Mouse (Mus musculus) cerebellum, adult 9-10 months (tissue): Measurements from ENCODE around the gene Prr13.

ENCODE experiments used
- DNase-seq: peaks from one replicate; pipeline ENCODE4 v3.0.0; 2022

Prr13 gene

DNA sequence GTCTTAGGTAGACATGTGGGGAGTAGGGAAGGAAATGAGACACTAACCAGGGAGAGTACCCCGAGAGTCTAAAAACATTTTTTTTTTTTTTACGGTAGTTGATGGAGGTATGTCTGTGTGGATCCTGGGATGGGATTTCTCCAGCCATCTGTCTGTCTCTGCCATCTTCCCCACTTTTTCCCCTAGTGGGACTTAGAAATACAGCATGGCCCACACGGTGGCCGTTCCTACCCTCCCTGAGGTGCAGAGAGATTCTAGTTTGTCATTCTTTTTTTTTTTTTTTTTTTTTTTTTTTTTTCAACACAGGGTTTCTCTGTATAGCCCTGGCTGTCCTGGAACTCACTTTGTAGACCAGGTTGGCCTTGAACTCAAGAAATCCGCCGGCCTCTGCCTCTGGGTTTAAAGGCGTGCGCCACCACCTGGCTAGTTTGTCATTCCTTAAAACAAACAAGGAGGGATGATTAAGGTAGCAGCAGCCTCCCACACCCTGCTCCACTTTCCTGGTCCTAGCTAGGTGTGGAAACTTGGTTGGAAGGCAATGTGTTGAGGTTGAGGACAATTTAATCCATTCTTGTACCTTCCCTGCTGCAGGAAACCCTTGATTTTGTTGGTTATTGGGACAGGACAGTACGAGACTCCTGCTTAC lies 2.7 kb downstream of the Prr13 start:
- DNase-seq, result no peak

DNA sequence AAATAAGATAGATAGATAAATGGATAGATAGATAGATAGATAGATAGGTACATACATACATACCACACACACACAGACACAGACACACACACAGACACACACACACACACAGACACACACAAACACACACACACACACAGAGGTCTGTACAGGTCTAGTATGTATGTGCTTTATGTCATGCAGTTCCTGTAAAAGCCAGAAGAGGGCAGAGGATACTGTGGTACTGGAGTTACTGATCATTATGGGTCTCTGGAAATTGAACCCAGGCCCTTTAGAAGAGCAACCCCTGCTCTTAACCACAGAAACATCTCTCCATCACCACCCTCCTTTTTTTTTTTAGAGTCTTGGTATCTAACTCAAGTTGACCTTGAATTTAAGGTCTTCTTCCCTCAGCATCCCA lies 4.8 kb downstream of the Prr13 start:
- DNase-seq, result peak; percentile 52

DNA sequence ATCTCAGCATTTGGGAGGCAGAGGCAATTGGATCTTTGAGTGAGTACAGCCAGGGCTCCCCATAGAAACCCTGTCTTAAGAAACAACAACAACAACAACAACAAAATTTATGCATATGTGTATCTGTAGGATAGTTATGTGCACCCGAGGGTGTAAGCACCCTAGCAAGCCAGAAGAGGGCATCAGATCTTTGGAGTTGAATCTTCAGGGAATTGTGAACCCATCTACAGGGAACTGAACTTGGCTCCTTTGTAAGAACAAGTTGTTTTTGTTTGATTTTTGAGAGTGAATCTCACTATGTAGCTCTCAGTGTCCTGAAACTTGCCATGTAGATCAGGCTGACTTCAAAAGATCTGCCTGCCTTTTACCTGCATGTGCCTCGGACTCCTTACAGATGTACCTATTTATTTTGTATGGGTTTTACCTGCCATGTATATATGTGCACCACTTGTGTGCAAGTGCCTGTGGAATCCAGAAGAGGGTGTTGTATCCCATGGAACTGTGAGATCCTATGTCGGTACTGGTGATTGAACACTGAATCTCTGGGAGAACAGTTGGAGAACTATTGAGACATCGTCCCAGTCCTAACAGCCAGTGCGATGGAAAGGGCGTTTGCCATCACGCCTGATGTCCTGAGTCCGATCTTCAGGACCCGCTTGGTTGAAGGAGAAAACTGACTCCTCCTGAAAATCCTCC lies 10.0 kb downstream of the Prr13 start:
- peak; percentile 43 for DNase-seq

DNA sequence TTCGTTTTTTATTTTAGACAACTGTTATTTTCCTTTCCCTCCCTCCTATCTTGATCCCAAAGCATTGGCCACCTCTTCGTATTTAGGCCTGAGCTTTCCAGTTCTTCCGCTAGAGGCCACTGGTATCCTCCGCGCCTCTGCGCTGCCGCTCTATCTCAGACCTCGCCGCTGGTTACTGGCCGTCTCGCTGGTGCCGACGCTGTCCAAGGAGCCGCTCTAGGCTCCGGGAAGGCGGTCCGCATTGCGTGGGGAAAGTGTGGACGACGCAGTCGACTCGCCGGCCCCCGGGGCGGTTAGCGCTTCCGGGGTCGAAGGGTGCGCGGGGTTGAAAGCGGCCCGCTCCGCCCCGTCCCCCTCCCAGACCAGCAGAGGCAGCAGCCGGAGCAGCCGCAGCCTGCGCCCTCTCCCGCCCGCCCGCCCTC lies 11.4 kb downstream of the Prr13 start, which contains the start of gene Pcbp2:
Pcbp2 (plus strand) TSS at position 357 of the 422 bp plus-strand sequence.
- DNase-seq, result peak; percentile 96

DNA sequence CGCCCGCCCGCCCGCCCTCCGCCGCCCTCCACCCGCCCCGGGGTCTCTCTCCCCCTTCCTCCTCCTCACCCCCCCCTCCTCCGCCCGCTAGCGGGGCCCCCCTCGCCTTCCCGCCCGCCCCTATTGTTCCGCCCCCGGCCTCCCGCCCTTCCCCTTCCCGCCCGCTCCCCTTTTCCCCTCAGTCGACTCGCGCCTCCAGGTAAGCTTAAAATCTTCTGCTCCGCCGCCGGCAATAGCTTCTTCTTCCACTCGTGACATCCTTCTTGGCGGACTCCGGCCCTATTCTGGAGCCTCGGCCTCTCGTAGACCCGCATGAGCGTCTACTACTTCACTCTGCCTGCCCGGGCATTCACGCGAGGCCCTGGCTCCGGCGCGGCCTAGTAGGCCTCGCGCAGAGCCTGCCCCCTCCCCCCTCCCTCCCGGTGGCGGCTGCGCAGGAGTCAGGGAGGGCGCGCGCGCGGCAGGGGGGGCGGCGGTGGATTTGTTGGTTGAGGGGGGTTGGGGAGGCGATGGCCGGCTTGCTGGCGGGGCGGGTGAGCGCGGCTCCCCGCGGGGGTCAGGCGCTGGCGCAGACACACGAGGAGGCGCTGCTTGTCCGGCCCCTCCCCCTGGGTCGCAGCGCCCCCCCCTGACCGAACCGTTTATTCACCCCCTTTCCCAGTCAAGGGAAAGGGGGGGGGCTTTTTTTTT lies 11.9 kb downstream of the Prr13 start:
- peak; percentile 86 for DNase-seq

DNA sequence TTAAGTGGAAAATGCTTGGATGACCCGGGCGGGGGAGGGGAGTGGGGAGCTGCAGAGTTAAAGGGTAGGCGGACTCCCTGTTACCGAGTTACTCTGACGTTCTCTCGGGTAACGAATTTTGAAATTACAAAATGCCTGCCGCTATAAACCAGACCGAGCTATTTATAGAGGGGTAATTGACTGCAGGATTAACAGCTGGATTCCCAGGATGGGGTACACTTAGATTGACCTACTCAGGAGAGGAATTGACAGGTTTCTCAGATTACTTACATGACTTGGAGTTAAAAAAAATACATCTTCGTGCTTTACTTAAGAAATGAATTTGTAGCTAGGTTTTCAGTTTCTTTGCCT lies 12.4 kb downstream of the Prr13 start:
- peak; percentile 62 for DNase-seq

DNA sequence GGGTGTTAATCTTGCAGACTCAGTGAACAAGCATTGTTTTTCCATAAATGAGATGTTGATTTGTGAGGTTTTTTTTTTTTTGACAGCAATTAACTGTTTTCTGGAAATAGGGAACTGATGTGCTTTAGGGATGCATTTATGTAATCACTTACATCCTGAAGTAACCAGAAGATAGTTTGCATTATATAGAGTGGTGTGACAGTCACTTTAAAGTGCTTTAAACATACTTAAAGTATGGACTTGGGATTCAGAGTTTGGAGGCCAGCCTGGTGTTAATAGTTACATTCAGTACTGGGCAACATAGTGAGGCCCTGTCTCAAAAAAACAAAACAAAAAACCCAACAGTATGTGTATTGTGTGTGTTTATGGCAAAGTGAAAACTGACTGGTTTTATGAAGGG lies 12.9 kb downstream of the Prr13 start:
- DNase-seq, result peak; percentile 39

DNA sequence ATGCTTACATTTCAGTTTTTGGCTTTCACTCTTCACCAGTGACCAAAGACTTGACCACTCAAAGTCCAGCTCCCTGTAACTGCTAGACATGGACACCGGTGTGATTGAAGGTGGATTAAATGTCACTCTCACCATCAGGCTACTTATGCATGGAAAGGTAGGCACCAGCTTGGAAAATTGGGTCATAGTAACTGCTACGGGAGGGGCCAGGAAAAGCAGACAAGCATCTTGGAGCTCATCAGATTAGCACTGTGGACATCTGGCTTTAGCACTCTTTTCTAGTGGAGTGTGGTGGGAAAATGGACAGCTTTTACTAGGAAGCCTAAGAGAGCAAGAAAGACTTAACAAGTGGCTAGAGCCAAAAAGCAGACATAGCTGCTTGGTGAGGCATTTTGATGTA lies 14.4 kb downstream of the Prr13 start:
- peak; percentile 52 for DNase-seq

DNA sequence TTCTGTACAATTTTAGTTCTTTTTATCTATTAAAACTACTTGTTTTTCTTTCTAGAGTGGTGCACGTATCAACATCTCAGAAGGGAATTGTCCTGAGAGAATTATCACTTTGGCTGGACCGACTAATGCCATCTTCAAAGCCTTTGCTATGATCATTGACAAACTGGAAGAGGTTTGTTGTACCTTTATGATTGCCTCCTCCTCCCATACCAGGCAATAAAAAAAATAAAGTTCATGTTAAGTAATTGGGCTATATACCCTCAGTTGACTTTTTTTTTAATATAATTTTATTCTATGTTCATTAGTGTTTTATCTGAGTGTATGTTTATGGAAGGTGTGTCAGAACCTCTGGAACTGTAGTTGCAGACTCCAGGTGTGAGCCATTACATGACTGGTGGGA lies 15.7 kb downstream of the Prr13 start:
- no peak for DNase-seq

DNA sequence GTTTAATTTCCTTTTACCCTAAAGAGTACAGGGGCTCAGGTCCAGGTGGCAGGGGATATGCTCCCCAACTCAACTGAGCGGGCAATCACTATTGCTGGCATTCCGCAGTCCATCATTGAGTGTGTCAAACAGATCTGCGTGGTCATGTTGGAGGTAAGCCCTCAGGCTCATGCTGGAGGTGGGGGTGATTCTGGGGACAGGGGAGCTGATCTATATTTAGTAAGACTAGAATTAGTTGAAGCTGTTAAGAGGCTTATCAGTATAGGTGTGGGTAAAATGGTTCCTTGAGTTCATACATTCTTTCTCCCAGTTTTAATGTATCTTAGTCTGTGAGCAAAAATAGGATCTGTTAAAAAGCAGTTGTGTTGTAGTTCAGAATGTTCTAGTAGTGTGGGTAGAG lies 24.3 kb downstream of the Prr13 start:
- no peak for DNase-seq

DNA sequence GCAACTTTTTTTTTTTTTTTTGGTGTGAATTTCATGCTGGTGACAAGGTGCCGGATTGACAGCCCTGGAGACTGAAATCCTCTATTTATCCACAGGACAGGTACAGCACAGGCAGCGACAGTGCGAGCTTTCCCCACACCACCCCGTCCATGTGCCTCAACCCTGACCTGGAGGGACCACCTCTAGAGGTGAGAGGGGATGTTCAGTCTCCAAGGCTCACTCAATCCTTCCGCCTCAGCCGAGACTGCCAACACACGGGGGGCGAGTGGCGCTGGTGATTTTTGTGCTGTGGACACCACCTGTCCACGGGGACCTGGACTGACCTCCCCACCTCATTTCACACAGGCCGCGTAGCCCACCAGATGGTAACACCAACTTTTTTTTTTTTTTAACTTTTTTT lies 27.0 kb downstream of the Prr13 start:
- no peak for DNase-seq

DNA sequence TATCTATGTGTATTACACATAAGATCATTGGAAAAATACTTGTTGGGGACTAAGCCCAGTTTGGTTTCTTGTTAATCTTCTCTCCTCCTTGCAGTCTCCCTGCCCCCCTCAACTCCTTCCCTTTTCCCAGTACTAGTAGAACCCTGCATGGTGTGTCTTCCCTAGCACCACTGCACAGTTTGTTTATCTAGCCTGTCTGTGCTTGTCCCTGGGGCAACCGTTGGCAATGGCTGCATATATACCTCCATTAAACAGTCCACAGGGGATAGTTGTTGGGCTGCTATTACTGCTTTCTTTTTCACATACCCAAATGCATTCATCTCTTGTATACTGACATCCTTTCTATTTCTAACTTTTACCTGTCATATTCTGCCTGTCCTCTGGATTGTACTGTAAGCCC lies 28.8 kb downstream of the Prr13 start:
- no peak for DNase-seq

DNA sequence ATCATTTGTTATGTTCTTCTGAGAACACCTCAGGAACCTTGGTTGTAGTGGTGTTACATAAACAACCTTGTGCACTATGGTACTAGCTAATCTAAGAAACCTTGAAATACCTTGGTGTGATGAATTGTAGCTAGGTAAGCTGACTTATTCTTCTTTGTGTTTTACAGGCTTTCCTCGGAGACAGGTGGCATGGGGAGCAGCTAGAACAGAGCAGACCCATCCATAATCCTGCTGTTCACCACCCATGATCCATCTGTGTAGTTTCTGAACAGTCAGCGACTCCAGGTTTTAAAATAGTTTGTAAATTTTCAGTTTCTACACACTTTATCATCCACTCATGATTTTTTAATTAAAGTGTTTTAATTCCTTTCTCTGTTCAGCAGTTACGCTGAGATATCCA lies 39.5 kb downstream of the Prr13 start:
- DNase-seq, result no peak

DNA sequence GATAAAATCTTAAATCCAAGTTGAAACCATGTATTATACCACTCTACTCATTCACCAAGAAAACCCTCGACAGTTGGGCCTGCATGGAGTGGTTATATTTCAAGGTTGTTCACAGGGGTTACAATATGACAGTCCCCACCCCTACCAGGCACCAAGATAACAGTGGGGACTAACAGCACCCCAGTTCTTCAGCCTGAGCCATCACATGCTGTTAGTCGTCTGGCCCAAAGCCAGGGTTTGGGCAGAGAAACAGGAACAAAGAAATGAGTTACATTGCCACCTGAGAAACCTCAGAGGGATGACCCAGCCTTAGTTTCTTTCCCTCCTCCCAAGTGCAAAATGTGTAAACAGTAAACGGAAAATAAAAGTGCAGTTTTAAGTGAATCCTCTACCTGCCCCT lies 40.5 kb downstream of the Prr13 start:
- DNase-seq, result peak; percentile 26

DNA sequence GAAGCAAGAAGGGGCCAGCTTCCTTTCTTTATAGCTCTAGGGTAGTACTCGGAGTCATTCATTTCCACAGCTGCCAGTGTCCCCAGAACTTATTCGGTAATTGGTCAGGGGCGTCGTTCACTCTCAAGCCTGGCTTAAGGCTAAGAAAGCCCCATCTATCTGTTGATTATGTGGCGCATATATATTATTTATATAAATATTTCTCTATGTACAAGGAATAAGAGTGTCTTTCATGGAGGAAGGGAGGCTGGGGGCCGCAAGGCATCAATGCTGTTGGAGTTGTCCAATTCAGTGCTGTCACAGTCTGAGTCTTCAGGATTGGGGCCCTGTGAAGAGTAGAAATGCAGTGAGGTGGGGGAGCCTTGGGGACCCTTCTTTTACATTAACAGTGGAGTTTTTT lies 41.0 kb downstream of the Prr13 start:
- peak; percentile 14 for DNase-seq

DNA sequence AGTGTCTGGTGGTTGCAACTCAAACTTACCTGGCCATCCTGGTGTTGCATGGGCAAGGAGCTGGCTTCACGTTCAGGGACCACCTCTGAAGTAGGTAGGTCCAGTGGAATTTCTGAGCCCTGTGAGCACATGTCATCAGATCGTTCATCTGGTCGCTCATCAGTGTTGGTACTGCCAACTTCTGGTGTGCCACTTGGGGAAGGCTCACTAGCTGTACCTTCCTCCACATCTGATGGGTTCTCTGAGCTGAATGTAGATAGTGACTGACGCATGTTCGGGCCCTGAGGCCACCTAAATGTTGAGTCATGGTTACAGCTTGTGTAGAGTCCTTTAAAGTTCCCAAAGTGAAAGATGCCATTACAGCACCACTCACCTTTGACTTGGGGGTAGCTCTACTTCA lies 41.7 kb downstream of the Prr13 start:
- no peak for DNase-seq

DNA sequence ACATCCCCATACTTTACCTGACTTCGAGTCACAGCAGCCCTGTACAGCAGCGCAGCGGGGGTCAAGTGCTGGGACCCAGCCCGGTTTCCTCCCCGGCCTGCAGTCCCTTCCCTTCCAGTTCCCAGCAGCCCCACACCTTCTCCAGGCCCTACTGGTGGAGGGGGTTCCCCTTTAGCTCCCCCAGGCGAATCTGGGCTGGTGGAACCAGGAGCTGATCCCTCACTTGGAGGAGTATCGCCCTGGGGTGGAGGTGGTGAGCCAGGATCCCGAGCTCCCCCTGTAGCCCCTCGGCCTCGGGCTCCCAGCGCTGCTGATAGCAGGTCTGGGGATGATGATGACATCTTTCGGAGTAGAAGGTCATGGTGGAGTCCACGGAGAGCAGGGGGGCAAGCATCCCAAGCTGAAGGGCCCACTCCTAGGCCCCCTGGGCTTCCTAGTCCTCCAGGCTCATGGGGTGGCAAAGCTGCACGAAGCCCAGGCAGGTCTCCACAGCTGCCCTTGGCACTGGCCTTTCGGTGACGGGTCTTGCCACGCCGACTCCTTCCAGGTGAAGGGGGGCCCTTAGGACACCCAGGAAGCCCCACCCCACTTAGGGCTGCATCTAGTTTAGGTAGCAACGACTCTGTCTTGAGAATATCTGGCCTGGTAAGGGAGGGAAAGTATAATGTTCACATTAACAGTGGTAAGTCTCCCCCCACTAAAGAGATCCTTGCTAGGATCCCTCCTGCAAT lies 42.4 kb downstream of the Prr13 start:
- DNase-seq, result no peak

DNA sequence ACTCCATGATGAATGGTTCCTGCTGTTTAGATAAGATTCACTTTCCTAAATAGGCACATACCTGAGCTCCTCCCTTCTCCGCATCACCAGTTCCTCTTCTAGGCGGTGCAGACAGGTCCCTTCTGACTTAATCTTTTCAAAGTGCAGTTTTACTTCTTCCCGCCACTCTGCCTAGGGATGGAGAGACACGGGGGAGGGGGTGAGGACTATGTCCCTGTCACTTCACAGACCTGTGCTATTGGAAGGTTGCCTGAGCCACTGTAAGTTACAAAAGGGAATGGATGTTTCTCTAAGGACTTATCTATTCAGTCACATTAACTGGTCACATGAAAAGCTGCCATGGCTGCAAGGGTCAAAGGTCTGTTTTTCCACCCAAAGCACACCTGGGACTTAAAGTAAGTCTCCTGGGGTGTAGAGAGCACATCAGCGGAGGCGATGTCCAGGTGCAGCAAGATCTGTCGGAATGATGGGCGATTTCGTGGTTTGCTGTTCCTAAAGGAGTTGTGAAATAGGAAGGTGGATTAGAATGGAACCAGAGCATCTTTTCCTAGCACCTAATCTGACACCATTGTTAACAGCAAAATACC lies 43.5 kb downstream of the Prr13 start:
- DNase-seq, result peak; percentile 24

DNA sequence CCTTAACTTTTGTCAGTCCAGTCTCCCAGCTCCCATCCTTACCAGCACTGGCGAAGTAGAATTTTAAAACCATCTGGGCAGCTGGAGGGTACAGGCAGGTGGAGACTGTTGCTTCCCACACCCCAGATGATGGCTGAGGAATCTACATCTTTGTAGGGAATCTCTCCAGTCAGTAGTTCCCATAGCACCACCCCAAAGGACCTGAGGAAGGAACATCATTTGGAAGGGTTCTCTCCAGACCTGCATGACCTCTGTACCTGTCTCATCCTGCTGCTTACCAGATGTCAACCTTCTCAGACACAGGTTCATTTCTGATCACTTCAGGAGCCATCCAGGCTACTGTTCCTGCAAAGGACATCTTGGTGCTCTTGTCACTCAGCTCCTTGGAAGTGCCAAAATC lies 44.6 kb downstream of the Prr13 start, which contains the start of gene Gm10337:
Gm10337 (plus strand) TSS at position 276 of the 400 bp plus-strand sequence.
- DNase-seq, result no peak

DNA sequence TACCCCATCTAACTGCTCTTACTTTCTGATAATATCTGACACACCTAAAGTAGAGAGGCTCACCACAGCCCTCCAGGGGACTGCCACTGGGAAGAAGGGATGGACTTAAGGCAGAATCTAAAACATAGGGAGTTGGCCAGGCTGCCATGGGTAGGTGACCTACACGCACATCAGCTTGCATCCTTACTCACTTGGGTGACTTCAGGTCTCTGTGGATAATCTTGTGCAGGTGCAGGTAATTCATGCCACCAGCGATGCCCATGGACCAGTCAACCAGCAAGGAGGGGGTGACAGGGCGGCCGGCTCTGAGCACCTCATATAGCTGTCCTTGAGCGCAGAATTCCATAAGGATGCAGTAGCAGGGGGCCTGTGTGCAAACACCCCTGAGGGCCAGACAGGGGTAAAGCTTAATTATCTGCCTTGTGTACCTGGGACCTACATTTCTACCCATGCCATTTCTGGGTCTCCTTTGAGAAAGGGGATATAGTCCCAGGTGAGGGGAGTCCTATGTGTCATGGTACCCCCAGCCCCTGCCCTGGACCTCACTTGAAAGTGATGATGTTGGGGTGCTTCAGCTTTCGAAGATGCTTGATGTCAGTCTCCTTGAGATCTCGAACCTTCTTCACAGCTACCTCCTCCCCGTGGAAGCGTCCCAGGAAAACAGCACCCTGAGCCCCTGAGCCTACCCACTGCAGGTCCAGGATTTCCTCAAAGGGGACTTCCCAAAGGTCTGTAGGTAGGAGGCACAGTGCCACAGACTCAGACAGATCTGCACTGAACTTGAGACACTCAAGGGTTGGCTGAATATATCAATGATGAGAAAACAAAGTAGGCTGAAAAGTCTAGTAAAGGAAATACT lies 45.3 kb downstream of the Prr13 start:
- DNase-seq, result peak; percentile 20

DNA sequence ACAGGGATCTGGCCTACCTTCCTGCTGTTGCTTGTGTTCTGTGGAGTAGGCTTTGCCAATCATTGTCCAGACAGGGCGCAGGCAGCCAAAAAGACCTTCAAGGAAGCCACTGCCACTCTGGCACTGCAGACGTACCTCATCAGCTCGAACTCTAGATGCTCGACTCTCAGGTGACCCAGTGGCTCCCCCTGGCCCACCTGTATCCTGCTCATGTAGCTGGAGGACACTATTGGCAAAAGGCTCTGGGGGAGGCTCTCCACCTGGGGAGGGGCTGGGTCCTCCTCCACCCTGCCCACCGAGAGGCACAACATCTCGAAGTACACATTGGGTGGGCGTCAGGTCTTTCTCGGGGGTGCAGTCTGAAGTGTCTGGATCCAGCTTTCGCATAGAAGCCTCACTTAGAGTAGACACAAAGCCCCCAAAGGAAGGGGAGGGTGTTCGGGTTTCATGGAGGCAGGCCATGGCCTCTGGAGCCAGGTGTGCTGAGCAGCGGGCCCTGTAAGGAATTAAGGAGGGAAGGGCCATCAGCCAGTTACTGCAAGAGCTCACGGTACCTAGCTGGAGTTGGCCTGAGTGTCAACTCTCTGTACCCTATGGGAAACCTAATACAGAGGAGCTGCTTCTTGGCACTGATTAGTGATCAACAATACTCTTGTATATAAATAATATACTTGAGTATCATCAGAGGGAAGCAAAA lies 46.4 kb downstream of the Prr13 start:
- peak; percentile 22 for DNase-seq
